In genomic region chr2:181153837-181154236, GRCm38 (mm10) we compare ENCODE assay signal across 10 mouse cellular contexts. TPM values are rescaled to one million over a fixed set of nuclear protein-coding genes. Genes with fewer than 3 reads are reported as not detected.
A peak's percentile ranks its signal among the peaks of the same experiment; 100 is the strongest.
DNase-seq lines count a peak whose midpoint lies in the region; ATAC-seq and TF ChIP-seq lines count a peak whose summit lies in the region.
"Had no signal": no experiment of that assay in that cellular context is flagged by ENCODE, and none has a peak within 500 bp of the region (broad histone marks: within the 10 kb centered on the region; RNA-seq: fewer than 3 reads in every experiment).

No protein-coding gene starts in this region.

- H3K4me3 ChIP-seq in stomach, postnatal 0 days (ENCODE audit: low read depth, low read length): no peak overlapping the region
- no peak overlapping the region for H3K4me3 ChIP-seq in hindbrain, embryonic 14.5 days (replicated peaks; ENCODE audit: low read length)
- H3K4me3 ChIP-seq: neural tube, embryonic 12.5 days had no signal

- peak; percentile 65 for TF ChIP-seq CTCF in stomach, postnatal 0 days (IDR thresholded peaks at IDR 0.05; ENCODE audit: low read depth)

- H3K27ac ChIP-seq in stomach, postnatal 0 days (replicated peaks): no peak overlapping the region
- no peak overlapping the region for H3K27ac ChIP-seq in hindbrain, embryonic 14.5 days
- H3K27ac ChIP-seq: neural tube, embryonic 12.5 days had no signal

- DNase-seq in heart, postnatal 4 days: peak; percentile 52
- DNase-seq in heart, postnatal 36 days: no peak
- peak; percentile 51 for DNase-seq in testis, postnatal 10 days (ENCODE audit: low spot score)
- DNase-seq in testis, postnatal 14 days (ENCODE audit: low spot score): no peak
- DNase-seq in cerebellum, postnatal 14 days: peak; percentile 75 to 82
- peak; percentile 46 for DNase-seq in stomach, postnatal 0 days (ENCODE audit: low spot score)
- no peak for DNase-seq in ovary, adult 18-20 months (ENCODE audit: low spot score)
- DNase-seq in hindbrain, embryonic 14.5 days (ENCODE audit: low spot score): no peak

- 0 out of 2 replicates have a peak, but pooled peaks cover 2% of the 10 kb centered on the region for H3K27me3 ChIP-seq in stomach, postnatal 0 days (ENCODE audit: control insufficient read depth, insufficient read depth, low read length)
- peaks cover 4% of the 10 kb centered on the region; the same call in 1 of the 2 replicates for H3K27me3 ChIP-seq in hindbrain, embryonic 14.5 days (ENCODE audit: control insufficient read depth, insufficient read depth, low read length)

- no peak for TF ChIP-seq EP300 in stomach, postnatal 0 days (optimal IDR thresholded peaks at IDR 0.05)

- no peak overlapping the region for H3K4me2 ChIP-seq in stomach, postnatal 0 days (replicated peaks; ENCODE audit: low read depth)
- no peak overlapping the region for H3K4me2 ChIP-seq in hindbrain, embryonic 14.5 days (replicated peaks)
- H3K4me2 ChIP-seq: neural tube, embryonic 12.5 days had no signal

- no peak overlapping the region for H3K9ac ChIP-seq in stomach, postnatal 0 days (ENCODE audit: low read length)
- no peak overlapping the region for H3K9ac ChIP-seq in hindbrain, embryonic 14.5 days
- H3K9ac ChIP-seq: neural tube, embryonic 12.5 days had no signal

- 0% methylated on average over 1 of the region's 1 CpGs for WGBS in stomach, postnatal 0 days
- 6% methylated on average over 1 of the region's 1 CpGs for WGBS in hindbrain, embryonic 14.5 days

- no peaks in the 10 kb centered on the region for H3K4me1 ChIP-seq in stomach, postnatal 0 days (replicated peaks; ENCODE audit: control insufficient read depth, insufficient read depth)
- peaks cover 28% of the 10 kb centered on the region for H3K4me1 ChIP-seq in hindbrain, embryonic 14.5 days (replicated peaks; ENCODE audit: control insufficient read depth, insufficient read depth, low read length)

- no peaks in the 10 kb centered on the region for H3K36me3 ChIP-seq in stomach, postnatal 0 days (ENCODE audit: control insufficient read depth, insufficient read depth, low read length)
- peaks cover 29% of the 10 kb centered on the region for H3K36me3 ChIP-seq in hindbrain, embryonic 14.5 days (replicated peaks; ENCODE audit: control insufficient read depth, insufficient read depth)
- H3K36me3 ChIP-seq: neural tube, embryonic 12.5 days had no signal

- intact Hi-C loops in heart, postnatal 36 days (cut with DNase I): no loop called here

- no peaks in the 10 kb centered on the region for H3K9me3 ChIP-seq in stomach, postnatal 0 days (ENCODE audit: control insufficient read depth, low read length)
- H3K9me3 ChIP-seq in hindbrain, embryonic 14.5 days (ENCODE audit: control insufficient read depth, low read length): no peaks in the 10 kb centered on the region
- H3K9me3 ChIP-seq: neural tube, embryonic 12.5 days had no signal

- ATAC-seq in stomach, postnatal 0 days (ENCODE audit: low FRiP score, low TSS enrichment): no peak
- no peak for ATAC-seq in hindbrain, embryonic 14.5 days (ENCODE audit: low FRiP score)

RNA-seq across cellular contexts. Expression of gene Eef1a2, which starts 3.0 kb away (rescaled TPM):
- 100 to 1,000 TPM; 460 to 501 TPM for total RNA-seq in heart, postnatal 4 days (2021)
- 1,000 to 10,000 TPM; 1,480 to 1,577 TPM for total RNA-seq in heart, postnatal 36 days (2021)
- 0.40 and 0.42 TPM in 2 replicates for polyA plus RNA-seq in stomach, postnatal 0 days (2015; fragmentation: Nextera tagmentation; extraction: Ambion mirVana)
- 21.1 and 22.3 TPM in 2 replicates for polyA plus RNA-seq in hindbrain, embryonic 14.5 days (2014; fragmentation: Nextera tagmentation; extraction: Ambion mirVana)

RNA-seq across cellular contexts. Expression of gene Kcnq2, which starts 18.7 kb away (rescaled TPM):
- under 1 TPM in 1 of 2 experiments, not detected in 1; 0.29 TPM for total RNA-seq in heart, postnatal 4 days (2021)
- not detected for total RNA-seq in heart, postnatal 36 days (2021)
- 0.42 and 0.59 TPM in 2 replicates for polyA plus RNA-seq in stomach, postnatal 0 days (2015; fragmentation: Nextera tagmentation; extraction: Ambion mirVana)
- polyA plus RNA-seq in hindbrain, embryonic 14.5 days (2014; fragmentation: Nextera tagmentation; extraction: Ambion mirVana): 54.2 and 55.9 TPM in 2 replicates

RNA-seq across cellular contexts. Expression of gene Ppdpf, which starts 33.2 kb away (rescaled TPM):
- 10 to 100 TPM; 65.9 to 66.8 TPM for total RNA-seq in heart, postnatal 4 days (2021)
- 10 to 100 TPM; 49.4 to 52.6 TPM for total RNA-seq in heart, postnatal 36 days (2021)
- polyA plus RNA-seq in stomach, postnatal 0 days (2015; fragmentation: Nextera tagmentation; extraction: Ambion mirVana): 294 and 310 TPM in 2 replicates
- 382 and 446 TPM in 2 replicates for polyA plus RNA-seq in hindbrain, embryonic 14.5 days (2014; fragmentation: Nextera tagmentation; extraction: Ambion mirVana)

RNA-seq across cellular contexts. Expression of gene Ptk6, which starts 48.8 kb away (rescaled TPM):
- total RNA-seq in heart, postnatal 4 days (2021): not detected
- total RNA-seq in heart, postnatal 36 days (2021): under 1 TPM in 1 of 2 experiments, not detected in 1; 0.05 TPM
- polyA plus RNA-seq in stomach, postnatal 0 days (2015; fragmentation: Nextera tagmentation; extraction: Ambion mirVana): 5.8 and 5.9 TPM in 2 replicates
- polyA plus RNA-seq in hindbrain, embryonic 14.5 days (2014; fragmentation: Nextera tagmentation; extraction: Ambion mirVana): not detected in 2 replicates
- total RNA-seq: layer of hippocampus, adult 18-20 months had no signal
- polyA plus RNA-seq: neural tube, embryonic 12.5 days had no signal

RNA-seq across cellular contexts. Expression of gene Srms, which starts 59.1 kb away (rescaled TPM):
- total RNA-seq in heart, postnatal 4 days (2021): under 1 TPM in 1 of 2 experiments, not detected in 1; 0.09 TPM
- total RNA-seq in heart, postnatal 36 days (2021): under 1 TPM; 0.14 to 0.49 TPM
- polyA plus RNA-seq in stomach, postnatal 0 days (2015; fragmentation: Nextera tagmentation; extraction: Ambion mirVana): 1.7 and 1.8 TPM in 2 replicates
- 0.29 and 0.48 TPM in 2 replicates for polyA plus RNA-seq in hindbrain, embryonic 14.5 days (2014; fragmentation: Nextera tagmentation; extraction: Ambion mirVana)

Comparison
In these comparisons a context has a peak if more than half of its experiments do, and no peak if none do; other contexts are left out.
1. DNase-seq: peak in heart, postnatal 4 days (single experiment), testis, postnatal 10 days (single experiment), cerebellum, postnatal 14 days (2 of 2) and stomach, postnatal 0 days (single experiment); none in heart, postnatal 36 days (0 of 2), testis, postnatal 14 days (single experiment), ovary, adult 18-20 months (single experiment) and hindbrain, embryonic 14.5 days (single experiment).